9 mouse cellular contexts compared by ENCODE assay signal in the genomic region with DNA sequence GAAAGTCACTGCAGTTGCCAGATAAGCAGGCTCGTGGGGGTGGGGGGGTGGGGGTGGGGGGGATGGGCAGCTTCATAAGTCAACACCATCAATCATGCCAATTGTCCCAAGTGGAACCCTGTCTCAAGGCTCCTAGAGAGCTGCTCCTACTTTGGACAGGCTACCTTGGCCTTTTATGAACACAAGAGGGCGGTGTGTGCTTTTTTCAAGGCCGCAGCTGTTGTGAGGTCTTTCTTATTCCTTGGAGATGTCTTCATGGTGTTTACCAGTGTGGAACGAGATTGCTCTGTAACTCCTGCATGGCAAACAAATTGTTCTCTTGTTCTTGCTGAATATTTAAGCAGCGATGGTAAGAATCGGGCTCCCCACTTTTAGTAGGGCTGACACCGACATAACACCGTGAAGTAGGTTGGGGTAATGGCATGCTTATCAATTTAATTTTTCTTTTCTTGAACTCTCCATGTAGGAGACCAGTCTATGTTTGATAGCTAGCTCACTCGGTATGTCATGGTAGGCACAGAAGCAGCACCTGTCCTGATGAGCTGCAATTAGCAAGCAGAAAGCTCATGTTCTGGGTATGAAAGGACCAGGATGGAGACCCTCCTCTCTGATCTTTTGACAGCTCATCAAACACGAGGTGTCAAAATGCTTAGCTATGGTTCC.
DNase-seq lines count a peak whose midpoint lies in the region; ATAC-seq and TF ChIP-seq lines count a peak whose summit lies in the region.
"Had no signal": no experiment of that assay in that cellular context is flagged by ENCODE, and none has a peak within 500 bp of the region (broad histone marks: within the 10 kb centered on the region; RNA-seq: fewer than 3 reads in every experiment).

No protein-coding gene starts in this region.

- no peaks in the 10 kb centered on the region for H3K36me3 ChIP-seq in E14TG2a.4 (ENCODE audit: insufficient read depth, low read length)
- H3K36me3 ChIP-seq in forebrain, embryonic 10.5 days (replicated peaks) = no peaks in the 10 kb centered on the region
- H3K36me3 ChIP-seq in hindbrain, embryonic 14.5 days (replicated peaks; ENCODE audit: control insufficient read depth, insufficient read depth) = no peaks in the 10 kb centered on the region
- no peaks in the 10 kb centered on the region for H3K36me3 ChIP-seq in midbrain, postnatal 0 days (ENCODE audit: insufficient read depth, low read length)
- H3K36me3 ChIP-seq: embryonic facial prominence, embryonic 12.5 days; liver, embryonic 15.5 days had no signal

- peak; percentile 51 for DNase-seq in R1 (ENCODE audit: low read depth, low spot score)
- peak; percentile 30 for DNase-seq in forebrain, embryonic 10.5 days (ENCODE audit: extremely low spot score, low spot score)
- peak; percentile 86 for DNase-seq in hindbrain, embryonic 14.5 days (ENCODE audit: low spot score)
- peak; percentile 73 to 74 for DNase-seq in left cerebral cortex, postnatal 14 days (ENCODE audit: low spot score in 2 of 2)
- DNase-seq in midbrain, postnatal 0 days (ENCODE audit: low spot score) = peak; percentile 85
- DNase-seq in thymus, postnatal 36 days = no peak

- H3K4me3 ChIP-seq in E14TG2a.4 (replicated peaks; ENCODE audit: low read length) = no peak overlapping the region
- no peak overlapping the region for H3K4me3 ChIP-seq in forebrain, embryonic 10.5 days
- H3K4me3 ChIP-seq in hindbrain, embryonic 14.5 days (replicated peaks; ENCODE audit: low read length) = no peak overlapping the region
- H3K4me3 ChIP-seq in midbrain, postnatal 0 days (ENCODE audit: low read depth, low read length) = no peak overlapping the region
- H3K4me3 ChIP-seq: embryonic facial prominence, embryonic 12.5 days; liver, embryonic 15.5 days had no signal

- intact Hi-C loops in left cerebral cortex, postnatal 14 days (cut with DNase I) = no loop called here

- WGBS in forebrain, embryonic 10.5 days = 53% methylated on average over 10 of the region's 10 CpGs
- WGBS in hindbrain, embryonic 14.5 days = 25% methylated on average over 10 of the region's 10 CpGs
- 17% methylated on average over 10 of the region's 10 CpGs for WGBS in midbrain, postnatal 0 days

- H3K4me1 ChIP-seq in E14TG2a.4 (replicated peaks; ENCODE audit: low read depth, low read length) = peaks cover 5% of the 10 kb centered on the region
- peaks cover 19% of the 10 kb centered on the region for H3K4me1 ChIP-seq in forebrain, embryonic 10.5 days
- H3K4me1 ChIP-seq in hindbrain, embryonic 14.5 days (replicated peaks; ENCODE audit: control insufficient read depth, insufficient read depth, low read length) = peaks cover 8% of the 10 kb centered on the region; the same call in 1 of the 2 replicates
- H3K4me1 ChIP-seq in midbrain, postnatal 0 days (ENCODE audit: insufficient read depth, low read length) = no peaks in the 10 kb centered on the region
- H3K4me1 ChIP-seq: embryonic facial prominence, embryonic 12.5 days; liver, embryonic 15.5 days had no signal

- ATAC-seq in hindbrain, embryonic 14.5 days (ENCODE audit: low FRiP score) = peak; percentile 69; the same call in 1 of the 2 replicates
- ATAC-seq in midbrain, postnatal 0 days (ENCODE audit: low FRiP score) = no peak

- H3K27me3 ChIP-seq in E14TG2a.4 (ENCODE audit: insufficient read depth, low read length) = no peaks in the 10 kb centered on the region
- peaks cover 36% of the 10 kb centered on the region for H3K27me3 ChIP-seq in forebrain, embryonic 10.5 days (ENCODE audit: poor library complexity, severe bottlenecking)
- no peaks in the 10 kb centered on the region for H3K27me3 ChIP-seq in hindbrain, embryonic 14.5 days (ENCODE audit: control insufficient read depth, insufficient read depth, low read length)
- no peaks in the 10 kb centered on the region for H3K27me3 ChIP-seq in midbrain, postnatal 0 days (ENCODE audit: insufficient read depth, low read length)
- H3K27me3 ChIP-seq: embryonic facial prominence, embryonic 12.5 days; liver, embryonic 15.5 days had no signal

- H3K4me2 ChIP-seq in hindbrain, embryonic 14.5 days (replicated peaks) = 0 out of 2 replicates have a peak overlapping the region, but pooled peaks have one; percentile 17
- H3K4me2 ChIP-seq in midbrain, postnatal 0 days (ENCODE audit: low read depth, low read length, poor library complexity, severe bottlenecking) = no peak overlapping the region; the same call in 1 of the 2 replicates
- H3K4me2 ChIP-seq: embryonic facial prominence, embryonic 12.5 days; liver, embryonic 15.5 days had no signal

- no peak overlapping the region for H3K9ac ChIP-seq in hindbrain, embryonic 14.5 days
- H3K9ac ChIP-seq in midbrain, postnatal 0 days (replicated peaks; ENCODE audit: low read length, poor library complexity, severe bottlenecking) = no peak overlapping the region
- H3K9ac ChIP-seq: embryonic facial prominence, embryonic 12.5 days; liver, embryonic 15.5 days had no signal

- no peaks in the 10 kb centered on the region for H3K9me3 ChIP-seq in E14TG2a.4 (ENCODE audit: low read length)
- H3K9me3 ChIP-seq in forebrain, embryonic 10.5 days = no peaks in the 10 kb centered on the region
- no peaks in the 10 kb centered on the region for H3K9me3 ChIP-seq in hindbrain, embryonic 14.5 days (ENCODE audit: control insufficient read depth, low read length)
- no peaks in the 10 kb centered on the region for H3K9me3 ChIP-seq in midbrain, postnatal 0 days (ENCODE audit: low read length)
- H3K9me3 ChIP-seq: embryonic facial prominence, embryonic 12.5 days; liver, embryonic 15.5 days had no signal

- no peak overlapping the region for H3K27ac ChIP-seq in forebrain, embryonic 10.5 days
- peak overlapping the region; percentile 55 for H3K27ac ChIP-seq in hindbrain, embryonic 14.5 days
- no peak overlapping the region for H3K27ac ChIP-seq in midbrain, postnatal 0 days (ENCODE audit: low read depth, low read length)
- H3K27ac ChIP-seq: embryonic facial prominence, embryonic 12.5 days; liver, embryonic 15.5 days had no signal

- TF ChIP-seq CTCF in E14TG2a.4 (conservative IDR thresholded peaks at IDR 0.05; ENCODE audit: low read length) = peak; percentile 35
- TF ChIP-seq CTCF in midbrain, postnatal 0 days (IDR thresholded peaks at IDR 0.05) = peak; percentile 87

Comparison
In these comparisons a context has a peak if more than half of its experiments do, and no peak if none do; other contexts are left out.
1. DNase-seq: peak in R1 (single experiment), forebrain, embryonic 10.5 days (single experiment), hindbrain, embryonic 14.5 days (single experiment), left cerebral cortex, postnatal 14 days (2 of 2) and midbrain, postnatal 0 days (single experiment); none in thymus, postnatal 36 days (0 of 2).